Mouse (Mus musculus): Measurements from ENCODE around the gene Cyp4f40. TPM values are rescaled to one million over a fixed set of nuclear protein-coding genes. Genes with fewer than 3 reads are reported as not detected.
"Not testable (repeated sequence)": the region's sequence is repeated elsewhere in the genome, so short reads cannot be mapped to it uniquely, and the experiment has no call there.

Gene Cyp4f40
- polyA plus RNA-seq, 1 experiment = not detected

GRCm38 (mm10) chr17:32680404-32680803 lies 21.7 kb downstream of the Cyp4f40 start:
- H3K4me1 ChIP-seq (ENCODE audit: control insufficient read depth, insufficient read depth, low read length) = no peaks in the 10 kb centered on the region
- 8% methylated on average over 2 of the region's 2 CpGs for WGBS
- no peak overlapping the region for H3K27ac ChIP-seq (ENCODE audit: control insufficient read depth, insufficient read depth, low read depth, low read length, poor library complexity)
- TF ChIP-seq POLR2A (IDR thresholded peaks at IDR 0.05; ENCODE audit: borderline replicate concordance, control insufficient read depth, low read depth, low read length) (no peak), CTCF (IDR thresholded peaks at IDR 0.05; ENCODE audit: control insufficient read depth, insufficient read depth, low read length) (0 out of 2 replicates have a peak, but pooled peaks have one; percentile 11)
- no peak overlapping the region for H3K4me3 ChIP-seq (replicated peaks; ENCODE audit: control insufficient read depth, low read depth, low read length)

GRCm38 (mm10) chr17:32685048-32685750 lies 26.5 kb downstream of the Cyp4f40 start, which contains the start of gene Cyp4f15:
Cyp4f15 (plus strand) TSS chr17:32685627.
- no peak within 1 kb of the TSS for H3K27ac ChIP-seq (ENCODE audit: control insufficient read depth, insufficient read depth, low read depth, low read length, poor library complexity)

GRCm38 (mm10) chr17:32686722-32687121 lies 28.0 kb downstream of the Cyp4f40 start:
- no peak overlapping the region for H3K27ac ChIP-seq (ENCODE audit: control insufficient read depth, insufficient read depth, low read depth, low read length, poor library complexity)
- no peaks in the 10 kb centered on the region for H3K4me1 ChIP-seq (ENCODE audit: control insufficient read depth, insufficient read depth, low read length)
- 89% methylated on average over 5 of the region's 5 CpGs for WGBS
- no peak overlapping the region for H3K4me3 ChIP-seq (replicated peaks; ENCODE audit: control insufficient read depth, low read depth, low read length)
- no peak for TF ChIP-seq CTCF (IDR thresholded peaks at IDR 0.05; ENCODE audit: control insufficient read depth, insufficient read depth, low read length)
- TF ChIP-seq POLR2A (IDR thresholded peaks at IDR 0.05; ENCODE audit: borderline replicate concordance, control insufficient read depth, low read depth, low read length) = no peak

More at GRCm38 (mm10) chr17:32685048-32685750, 26.5 kb downstream of the Cyp4f40 start, which contains the start of gene Cyp4f15:
- no peaks in the 10 kb centered on the region for H3K4me1 ChIP-seq (ENCODE audit: control insufficient read depth, insufficient read depth, low read length)
- 49% methylated on average over 7 of the region's 7 CpGs for WGBS
- no peak within 1 kb of the TSS for H3K4me3 ChIP-seq (replicated peaks; ENCODE audit: control insufficient read depth, low read depth, low read length)
- TF ChIP-seq POLR2A (IDR thresholded peaks at IDR 0.05; ENCODE audit: borderline replicate concordance, control insufficient read depth, low read depth, low read length) = no peak

GRCm38 (mm10) chr17:32690959-32691358 lies 32.3 kb downstream of the Cyp4f40 start:
- Histone ChIP-seq H3K4me3 (replicated peaks; ENCODE audit: control insufficient read depth, low read depth, low read length) (no peak overlapping the region), H3K4me1 (ENCODE audit: control insufficient read depth, insufficient read depth, low read length) (no peaks in the 10 kb centered on the region), H3K27ac (ENCODE audit: control insufficient read depth, insufficient read depth, low read depth, low read length, poor library complexity) (no peak overlapping the region)
- TF ChIP-seq POLR2A (IDR thresholded peaks at IDR 0.05; ENCODE audit: borderline replicate concordance, control insufficient read depth, low read depth, low read length) (no peak), CTCF (IDR thresholded peaks at IDR 0.05; ENCODE audit: control insufficient read depth, insufficient read depth, low read length) (no peak)
- WGBS = 80% methylated on average over 1 of the region's 1 CpGs

- TF ChIP-seq POLR2A (IDR thresholded peaks at IDR 0.05; ENCODE audit: borderline replicate concordance, control insufficient read depth, low read depth, low read length) = no peak
- TF ChIP-seq CTCF (IDR thresholded peaks at IDR 0.05; ENCODE audit: control insufficient read depth, insufficient read depth, low read length) = 0 out of 2 replicates have a peak, but pooled peaks have one; percentile 1
- 38% methylated on average over 22 of the region's 22 CpGs for WGBS
- Histone ChIP-seq H3K27ac (ENCODE audit: control insufficient read depth, insufficient read depth, low read depth, low read length, poor library complexity) (no peak overlapping the region), H3K4me1 (ENCODE audit: control insufficient read depth, insufficient read depth, low read length) (no peaks in the 10 kb centered on the region), H3K4me3 (replicated peaks; ENCODE audit: control insufficient read depth, low read depth, low read length) (no peak overlapping the region)
Measured at GRCm38 (mm10) chr17:32702826-32703225, 44.1 kb downstream of the Cyp4f40 start.

- H3K27ac ChIP-seq (ENCODE audit: control insufficient read depth, insufficient read depth, low read depth, low read length, poor library complexity); H3K4me3 ChIP-seq (replicated peaks; ENCODE audit: control insufficient read depth, low read depth, low read length); H3K4me1 ChIP-seq (ENCODE audit: control insufficient read depth, insufficient read depth, low read length): not testable (repeated sequence)
Measured at GRCm38 (mm10) chr17:32710541-32710940, 51.8 kb downstream of the Cyp4f40 start.

- not testable (repeated sequence) for H3K4me3 ChIP-seq (replicated peaks; ENCODE audit: control insufficient read depth, low read depth, low read length); H3K4me1 ChIP-seq (ENCODE audit: control insufficient read depth, insufficient read depth, low read length); H3K27ac ChIP-seq (ENCODE audit: control insufficient read depth, insufficient read depth, low read depth, low read length, poor library complexity)
- WGBS = 65% methylated on average over 1 of the region's 1 CpGs
Measured at GRCm38 (mm10) chr17:32722151-32722550, 63.5 kb downstream of the Cyp4f40 start.

- no peaks in the 10 kb centered on the region for H3K4me1 ChIP-seq (ENCODE audit: control insufficient read depth, insufficient read depth, low read length)
- TF ChIP-seq POLR2A (IDR thresholded peaks at IDR 0.05; ENCODE audit: borderline replicate concordance, control insufficient read depth, low read depth, low read length) (no peak), CTCF (IDR thresholded peaks at IDR 0.05; ENCODE audit: control insufficient read depth, insufficient read depth, low read length) (no peak)
- 77% methylated on average over 7 of the region's 7 CpGs for WGBS
Measured at GRCm38 (mm10) chr17:32722771-32723170, 64.1 kb downstream of the Cyp4f40 start.

GRCm38 (mm10) chr17:32726360-32726759 lies 67.7 kb downstream of the Cyp4f40 start:
- not testable (repeated sequence) for H3K27ac ChIP-seq (ENCODE audit: control insufficient read depth, insufficient read depth, low read depth, low read length, poor library complexity); H3K4me3 ChIP-seq (replicated peaks; ENCODE audit: control insufficient read depth, low read depth, low read length); H3K4me1 ChIP-seq (ENCODE audit: control insufficient read depth, insufficient read depth, low read length)

More at GRCm38 (mm10) chr17:32722771-32723170, 64.1 kb downstream of the Cyp4f40 start:
- H3K4me3 ChIP-seq (replicated peaks; ENCODE audit: control insufficient read depth, low read depth, low read length) = no peak overlapping the region
- H3K27ac ChIP-seq (ENCODE audit: control insufficient read depth, insufficient read depth, low read depth, low read length, poor library complexity) = no peak overlapping the region

Other genes starting within 250 kb of the Cyp4f40 start
- gene Pglyrp2, start 234.7 kb upstream of the Cyp4f40 start, polyA plus RNA-seq (2011; ENCODE audit: insufficient read depth, insufficient read length, low replicate concordance, missing spikeins) = 0.95 and 3.4 TPM in 2 replicates
- 0.88 and 0.95 TPM in 2 replicates for gene Cyp4f39, start 206.2 kb upstream of the Cyp4f40 start, polyA plus RNA-seq (2011; ENCODE audit: insufficient read depth, insufficient read length, low replicate concordance, missing spikeins)
- gene Cyp4f17, start 152.8 kb upstream of the Cyp4f40 start, polyA plus RNA-seq (2011; ENCODE audit: insufficient read depth, insufficient read length, low replicate concordance, missing spikeins) = 2.1 and 3.3 TPM in 2 replicates
- gene Cyp4f16, start 122.3 kb upstream of the Cyp4f40 start, polyA plus RNA-seq (2011; ENCODE audit: insufficient read depth, insufficient read length, low replicate concordance, missing spikeins) = 3.4 and 10.1 TPM in 2 replicates
- not detected in 2 replicates for gene Cyp4f37, start 37.6 kb upstream of the Cyp4f40 start, polyA plus RNA-seq (2011; ENCODE audit: insufficient read depth, insufficient read length, low replicate concordance, missing spikeins)
- 0.97 TPM in 1 of 2 replicates, not detected in the other for gene Cyp4f15, start 26.7 kb downstream of the Cyp4f40 start, polyA plus RNA-seq (2011; ENCODE audit: insufficient read depth, insufficient read length, low replicate concordance, missing spikeins)
- 9.7 and 13.5 TPM in 2 replicates for gene Zfp871, start 129.4 kb downstream of the Cyp4f40 start, polyA plus RNA-seq (2011; ENCODE audit: insufficient read depth, insufficient read length, low replicate concordance, missing spikeins)
- gene Zfp811, start 151.0 kb downstream of the Cyp4f40 start, polyA plus RNA-seq (2011; ENCODE audit: insufficient read depth, insufficient read length, low replicate concordance, missing spikeins) = 0.45 and 1.3 TPM in 2 replicates
- 0.49 and 5.1 TPM in 2 replicates for gene Zfp799, start 171.4 kb downstream of the Cyp4f40 start, polyA plus RNA-seq (2011; ENCODE audit: insufficient read depth, insufficient read length, low replicate concordance, missing spikeins)
- gene Zfp870, start 232.7 kb downstream of the Cyp4f40 start, polyA plus RNA-seq (2011; ENCODE audit: insufficient read depth, insufficient read length, low replicate concordance, missing spikeins) = 0.81 and 1.6 TPM in 2 replicates